Mouse (Mus musculus) spleen, postnatal 14 days (tissue): ENCODE measurements at regions not wholly inside any gene's neighbourhood (a gene's known extent, or its start where the extent isn't known, plus 50 kb on each side); places are given as distances from the start of the nearest gene placed in this dataset.

Source experiments
- DNase-seq, 2 experiments: peaks; one replicate each; pipeline ENCODE4 v3.0.0; 2021 to 2022; ENCODE audit warnings: low spot score in 2 of 2

- DNase-seq: no peak
These were observed 190.1 kb upstream of the Pkn2 start for GRCm38 (mm10) chr3:143071839-143072373.

GRCm38 (mm10) chr3:143054858-143055257 is 173.1 kb upstream of the Pkn2 start:
- no peak for DNase-seq

GRCm38 (mm10) chr3:143053286-143053993 is 171.6 kb upstream of the Pkn2 start:
- no peak for DNase-seq

- no peak for DNase-seq
These were observed 158.9 kb upstream of the Pkn2 start for GRCm38 (mm10) chr3:143040666-143041065.

GRCm38 (mm10) chr3:143036108-143036507 is 154.3 kb upstream of the Pkn2 start:
- no peak for DNase-seq

GRCm38 (mm10) chr3:143034588-143034987 is 152.8 kb upstream of the Pkn2 start:
- DNase-seq: no peak

GRCm38 (mm10) chr3:143022486-143022885 is 140.7 kb upstream of the Pkn2 start:
- no peak for DNase-seq

GRCm38 (mm10) chr3:143021159-143021871 is 139.5 kb upstream of the Pkn2 start:
- no peak for DNase-seq

- DNase-seq: no peak
These were observed 135.7 kb upstream of the Pkn2 start for GRCm38 (mm10) chr3:143017480-143017879.

GRCm38 (mm10) chr3:143016758-143017157 is 135.0 kb upstream of the Pkn2 start:
- DNase-seq: no peak

- no peak for DNase-seq
These were observed 132.6 kb upstream of the Pkn2 start for GRCm38 (mm10) chr3:143014421-143014820.

GRCm38 (mm10) chr3:143007047-143007446 is 125.2 kb upstream of the Pkn2 start:
- DNase-seq: no peak

- no peak for DNase-seq
These were observed 120.1 kb upstream of the Pkn2 start for GRCm38 (mm10) chr3:143001952-143002351.

- no peak for DNase-seq
These were observed 114.4 kb upstream of the Pkn2 start for GRCm38 (mm10) chr3:142995981-142996743.

- DNase-seq: no peak
These were observed 102.7 kb upstream of the Pkn2 start for GRCm38 (mm10) chr3:142984547-142984946.

- DNase-seq: no peak
These were observed 99.4 kb upstream of the Pkn2 start for GRCm38 (mm10) chr3:142981221-142981620.

- no peak for DNase-seq
These were observed 97.4 kb upstream of the Pkn2 start for GRCm38 (mm10) chr3:142979161-142979560.

- DNase-seq: no peak
These were observed 95.0 kb upstream of the Pkn2 start for GRCm38 (mm10) chr3:142976519-142977394.

GRCm38 (mm10) chr3:142975606-142976005 is 93.8 kb upstream of the Pkn2 start:
- no peak for DNase-seq

GRCm38 (mm10) chr3:142969501-142969900 is 87.7 kb upstream of the Pkn2 start:
- no peak for DNase-seq

- DNase-seq: no peak
These were observed 83.8 kb upstream of the Pkn2 start for GRCm38 (mm10) chr3:142965604-142966003.
